Mouse (Mus musculus) lung, postnatal 4 days (tissue): Measurements from ENCODE around the gene Pex6.
"Not testable (repeated sequence)": the region's sequence is repeated elsewhere in the genome, so short reads cannot be mapped to it uniquely, and the experiment has no call there.

Experiments
- DNase-seq, 2 experiments: peaks; one replicate each; pipeline ENCODE4 v3.0.0; 2021

The Pex6 gene

DNA sequence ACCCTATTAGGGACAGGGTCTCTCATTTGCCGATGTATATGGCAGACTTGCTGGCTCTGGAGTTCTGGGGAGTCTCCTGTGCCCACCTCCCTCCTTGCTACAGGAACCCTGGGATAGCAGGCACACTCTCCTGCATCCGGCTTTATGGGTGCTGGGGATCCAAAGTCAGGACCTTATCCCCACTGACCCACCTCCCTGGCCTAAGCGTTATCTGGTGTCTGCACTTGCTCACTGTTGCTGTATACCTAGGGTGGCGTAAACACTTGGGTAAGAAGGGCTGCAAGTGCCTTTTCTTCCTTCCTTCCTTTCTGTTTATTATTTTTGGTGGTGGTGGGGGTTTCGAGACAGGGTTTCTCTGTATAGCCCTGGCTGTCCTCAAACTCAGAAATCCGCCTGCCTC is 30.0 kb downstream of the Pex6 start:
- no peak for DNase-seq

GRCm38 (mm10) chr17:46742986-46743385 is 31.7 kb downstream of the Pex6 start:
- peak; percentile 44 to 73 for DNase-seq

DNA sequence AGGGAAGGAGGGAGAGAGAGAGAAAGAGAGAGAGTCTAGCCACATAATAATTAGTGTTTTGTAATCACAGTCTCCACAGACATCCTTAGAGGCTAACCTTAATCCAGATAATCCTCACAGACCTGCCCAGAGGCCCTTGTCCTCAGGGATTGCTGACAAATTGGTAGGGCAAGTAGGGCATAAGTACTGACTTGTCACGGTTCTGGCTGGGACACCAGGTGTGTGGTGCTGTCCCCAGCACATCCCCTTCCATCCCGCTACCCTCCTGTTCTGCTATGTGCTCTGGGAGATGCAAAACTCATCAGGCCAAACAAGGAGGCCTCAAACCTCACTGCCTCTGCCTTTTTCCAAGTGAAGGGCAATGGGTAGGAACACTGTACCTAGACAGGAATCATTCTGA is 34.2 kb downstream of the Pex6 start:
- DNase-seq, result no peak

DNA sequence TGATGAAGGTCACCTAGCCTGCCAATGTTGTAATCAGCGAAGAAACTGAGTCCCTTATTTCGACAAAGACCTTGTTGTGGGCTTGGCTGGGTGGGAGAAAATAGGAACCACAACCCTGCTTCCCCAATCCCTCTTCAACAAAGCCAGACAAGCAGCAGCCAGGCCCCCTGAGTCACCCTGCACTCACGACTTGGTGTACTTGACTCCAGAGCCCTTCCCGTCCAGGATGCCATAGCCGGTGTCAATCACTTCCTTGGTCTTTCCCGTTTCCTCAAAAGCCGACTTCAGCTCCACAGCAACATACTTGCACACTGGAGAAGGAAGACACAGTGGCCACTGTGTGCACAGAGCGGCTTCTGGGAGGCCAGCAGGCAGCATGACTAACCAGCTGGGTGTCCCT is 36.0 kb downstream of the Pex6 start:
- DNase-seq, result peak in 1 of 2 experiments; percentile 54

DNA sequence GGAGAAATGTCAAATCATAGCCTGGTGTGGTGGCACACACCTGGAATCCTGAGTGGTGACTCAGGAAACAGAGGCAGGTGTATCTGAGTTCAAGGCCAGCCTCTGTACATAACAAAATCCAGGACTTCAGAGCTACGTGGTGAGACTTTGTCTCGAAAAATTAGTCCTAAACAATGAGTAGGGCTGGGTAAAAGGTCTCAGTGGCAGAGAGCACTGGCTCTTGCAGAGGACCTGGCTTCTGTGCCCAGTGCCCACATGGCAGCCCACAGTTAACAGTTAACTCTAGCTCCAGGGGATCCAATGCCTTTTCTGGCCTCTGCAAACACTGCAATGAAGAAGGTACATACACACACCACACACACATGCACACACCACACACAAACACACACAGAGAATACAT is 36.5 kb downstream of the Pex6 start:
- DNase-seq, result no peak

- no peak for DNase-seq
Observed at GRCm38 (mm10) chr17:46749282-46749681, 38.0 kb downstream of the Pex6 start.

DNA sequence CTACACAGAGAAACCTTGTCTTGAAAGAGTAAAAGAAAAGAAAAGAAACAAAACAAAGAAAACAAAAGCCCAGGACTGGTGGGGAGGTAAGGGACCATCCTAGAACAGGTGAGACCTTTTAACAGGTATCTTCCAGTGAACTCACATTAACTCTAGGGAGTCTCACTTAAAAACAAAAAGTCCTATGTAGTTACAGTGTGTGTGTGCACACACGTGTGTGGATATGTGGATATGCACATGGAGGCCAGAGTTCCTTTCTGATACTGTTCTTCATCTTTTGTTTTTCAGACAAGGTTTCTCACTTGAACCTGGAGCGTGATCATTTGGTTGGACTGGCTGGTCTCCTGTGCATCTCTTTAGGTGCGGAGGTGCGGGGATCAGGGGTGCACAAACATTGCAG is 39.3 kb downstream of the Pex6 start:
- no peak for DNase-seq

GRCm38 (mm10) chr17:46751056-46751793 is 40.0 kb downstream of the Pex6 start:
- DNase-seq, result peak in 1 of 2 experiments; percentile 75

- DNase-seq, result peak; percentile 98 to 100
Observed at GRCm38 (mm10) chr17:46751794-46752556, 40.7 kb downstream of the Pex6 start, which contains the start of gene Cnpy3. TSS of gene Cnpy3 (minus strand) at chr17:46752214.

DNA sequence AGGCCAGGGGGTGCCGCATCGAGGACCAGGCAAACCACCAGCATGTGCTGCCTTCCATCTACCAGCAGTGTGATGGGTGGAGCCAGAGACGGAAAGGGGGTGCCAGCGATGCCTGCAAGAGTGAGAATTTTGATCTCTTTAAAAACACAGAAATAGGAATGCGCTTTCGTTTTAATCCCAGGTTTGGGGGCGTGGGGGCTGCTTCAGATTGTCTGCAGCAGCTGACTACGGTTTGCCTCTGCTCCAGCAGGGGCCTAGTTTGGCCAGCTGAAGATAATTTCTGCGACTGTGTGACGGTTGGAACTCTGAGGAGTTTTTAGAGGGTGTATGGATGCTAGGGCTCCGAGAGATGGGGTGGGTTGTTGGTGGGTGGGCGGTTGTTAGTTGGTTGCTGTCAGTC is 47.5 kb downstream of the Pex6 start:
- no peak for DNase-seq

- DNase-seq, result no peak
Observed at GRCm38 (mm10) chr17:46763544-46763943, 52.3 kb downstream of the Pex6 start, which contains the start of gene Ptcra. TSS of gene Ptcra (minus strand) at chr17:46763712.

DNA sequence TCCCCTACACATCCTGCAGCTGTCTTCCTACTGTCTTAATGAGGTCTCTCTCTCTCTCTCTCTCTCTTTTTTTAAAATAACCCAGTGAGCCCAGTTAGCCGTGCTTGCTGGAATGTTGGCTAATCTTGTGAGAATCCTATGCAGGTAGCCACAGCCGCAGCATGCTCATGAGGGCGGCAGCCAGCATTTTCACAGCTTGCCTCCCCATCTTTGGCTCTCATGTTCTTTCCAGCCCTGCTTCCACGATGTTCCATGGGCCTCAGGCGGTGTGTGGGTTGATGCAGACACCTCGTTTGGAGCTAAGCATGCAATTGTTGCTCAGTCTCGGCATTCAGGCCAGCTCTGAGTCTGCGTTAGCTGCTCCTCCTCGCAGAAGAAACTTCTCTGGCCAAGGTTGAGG is 53.7 kb downstream of the Pex6 start:
- DNase-seq, result not testable (repeated sequence)

- DNase-seq, result peak; percentile 57 to 72
Observed at GRCm38 (mm10) chr17:46767868-46768267, 56.6 kb downstream of the Pex6 start.

- DNase-seq, result no peak
Observed at GRCm38 (mm10) chr17:46770546-46770945, 59.3 kb downstream of the Pex6 start.

DNA sequence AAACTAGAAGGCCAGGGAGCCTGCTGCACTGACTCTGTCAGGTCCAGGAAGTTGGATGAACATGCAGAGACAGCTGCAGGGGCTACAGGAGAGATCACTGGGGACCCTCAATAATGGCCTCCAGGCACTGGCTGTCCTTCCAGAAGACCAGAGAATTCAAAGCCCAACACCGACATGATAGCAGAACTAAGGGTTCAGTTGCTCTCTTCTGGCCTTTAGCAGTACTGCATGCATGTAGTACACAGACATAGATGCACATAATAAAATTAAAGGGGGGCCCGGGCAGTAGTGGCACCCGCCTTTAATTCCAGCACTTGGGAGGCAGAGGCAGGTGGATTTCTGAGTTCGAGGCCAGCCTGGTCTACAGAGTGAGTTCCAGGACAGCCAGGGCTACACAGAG is 59.8 kb downstream of the Pex6 start:
- no peak for DNase-seq

DNA sequence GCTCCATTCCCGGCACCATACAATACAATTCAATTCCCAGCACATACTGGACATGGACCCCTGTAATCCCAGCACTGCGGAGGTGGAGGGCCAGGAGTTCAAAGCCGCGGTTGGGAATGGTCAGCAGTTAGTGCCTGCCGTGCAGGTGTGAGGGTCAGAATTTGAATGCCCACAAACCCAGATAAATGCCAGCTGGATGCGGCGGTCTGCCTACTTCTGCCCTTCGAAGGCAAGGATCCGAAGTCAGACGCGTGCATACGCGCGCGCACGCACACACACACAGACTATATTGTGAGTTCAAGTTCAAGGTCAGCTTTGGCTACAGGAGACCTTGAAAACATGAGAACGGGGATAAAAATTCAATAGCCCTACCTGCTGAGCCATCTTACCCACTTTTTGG is 60.4 kb downstream of the Pex6 start:
- peak in 1 of 2 experiments; percentile 9 for DNase-seq

DNA sequence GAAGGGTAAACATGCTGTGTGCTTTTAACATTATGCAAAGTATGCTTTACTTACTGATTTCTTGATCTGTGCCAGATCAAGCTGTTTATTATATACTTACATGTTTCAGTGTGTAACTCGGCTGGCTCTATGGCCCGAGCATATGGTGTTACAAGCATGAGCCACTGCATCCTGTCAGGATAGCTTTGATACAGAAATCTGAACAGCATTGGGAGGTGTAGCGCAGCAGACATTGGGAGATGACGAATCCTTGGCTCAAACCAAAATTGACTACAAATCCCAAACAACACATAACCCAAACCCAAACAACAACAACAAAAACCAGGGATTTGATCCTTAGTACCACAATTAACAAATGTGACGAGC is 60.8 kb downstream of the Pex6 start:
- no peak for DNase-seq

- peak; percentile 89 for DNase-seq
Observed at GRCm38 (mm10) chr17:46772404-46773277, 61.4 kb downstream of the Pex6 start, which contains the start of gene 2310039H08Rik. TSS of gene 2310039H08Rik (plus strand) at chr17:46772635.

- peak in 1 of 2 experiments; percentile 12 for DNase-seq
Observed at GRCm38 (mm10) chr17:46773278-46774130, 62.2 kb downstream of the Pex6 start.

- no peak for DNase-seq
Observed at GRCm38 (mm10) chr17:46774131-46774472, 62.8 kb downstream of the Pex6 start.

GRCm38 (mm10) chr17:46775070-46775469 is 63.8 kb downstream of the Pex6 start:
- DNase-seq, result no peak
